Mouse (Mus musculus) megakaryocyte progenitor cell, adult 5-6 weeks (primary cell): Measurements from ENCODE around the gene Rhof. TPM values are rescaled to one million over a fixed set of nuclear protein-coding genes. Genes with fewer than 3 reads are reported as not detected.

Experiments used
- ATAC-seq: replicated peaks from 2 replicates; pipeline ENCODE4 v1.8.0; 2016; ENCODE audit warnings: mild to moderate bottlenecking, moderate TSS enrichment, inconsistent platforms; ENCODE audit not compliant: poor library complexity
- total RNA-seq, 2 experiments: library from RNA; stranded (forward) in 1 of 2; stranded (reverse) in 1 of 2; fragments of 157-497, 149-512 nt in 1 of 2; fragments of 200-1000 nt in 1 of 2; gene quantifications; 2 replicates each; pipeline versions ENCODE4 v1.2.3 to v1.2.4; 2015 to 2017

Rhof gene
- total RNA-seq, 2 experiments from 2014 or later = 0.54 to 1.0 TPM

DNA sequence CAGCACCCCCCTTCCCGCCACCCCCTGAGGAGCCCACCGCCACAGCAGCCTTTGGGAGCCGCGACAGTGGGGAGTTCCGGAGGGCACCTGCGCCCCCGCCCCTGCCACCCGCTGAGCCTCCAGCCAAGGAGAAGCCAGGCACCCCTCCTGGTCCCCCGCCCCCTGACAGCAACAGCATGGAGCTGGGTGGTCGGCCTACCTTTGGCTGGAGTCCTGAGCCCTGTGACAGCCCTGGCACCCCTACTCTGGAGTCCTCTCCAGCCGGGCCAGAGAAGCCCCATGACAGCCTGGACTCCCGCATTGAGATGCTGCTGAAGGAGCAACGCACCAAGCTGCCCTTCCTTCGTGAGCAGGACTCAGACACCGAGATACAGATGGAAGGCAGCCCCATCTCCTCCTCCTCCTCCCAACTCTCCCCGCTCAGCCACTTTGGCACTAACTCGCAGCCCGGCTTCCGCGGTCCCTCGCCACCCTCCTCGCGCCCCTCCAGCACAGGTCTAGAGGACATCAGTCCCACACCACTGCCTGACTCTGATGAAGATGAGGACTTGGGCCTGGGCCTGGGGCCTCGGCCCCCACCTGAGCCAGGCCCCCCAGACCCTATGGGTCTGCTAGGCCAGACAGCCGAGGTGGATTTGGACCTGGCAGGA lies 15.7 kb upstream of the Rhof start:
- no peak for ATAC-seq

DNA sequence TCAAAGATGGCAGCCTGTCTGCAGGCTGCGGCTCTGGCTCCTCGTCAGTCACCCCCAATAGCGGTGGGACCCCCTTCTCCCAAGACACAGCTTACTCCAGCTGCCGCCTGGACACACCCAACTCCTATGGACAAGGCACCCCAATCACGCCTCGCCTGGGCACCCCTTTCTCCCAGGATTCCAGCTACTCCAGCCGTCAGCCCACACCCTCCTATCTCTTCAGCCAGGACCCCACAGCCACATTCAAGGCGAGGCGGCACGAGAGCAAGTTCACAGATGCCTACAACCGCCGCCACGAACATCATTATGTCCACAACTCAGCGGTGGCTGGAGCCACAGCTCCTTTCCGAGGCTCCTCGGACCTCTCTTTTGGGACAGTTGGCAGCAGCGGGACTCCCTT lies 15.1 kb upstream of the Rhof start:
- ATAC-seq = no peak

DNA sequence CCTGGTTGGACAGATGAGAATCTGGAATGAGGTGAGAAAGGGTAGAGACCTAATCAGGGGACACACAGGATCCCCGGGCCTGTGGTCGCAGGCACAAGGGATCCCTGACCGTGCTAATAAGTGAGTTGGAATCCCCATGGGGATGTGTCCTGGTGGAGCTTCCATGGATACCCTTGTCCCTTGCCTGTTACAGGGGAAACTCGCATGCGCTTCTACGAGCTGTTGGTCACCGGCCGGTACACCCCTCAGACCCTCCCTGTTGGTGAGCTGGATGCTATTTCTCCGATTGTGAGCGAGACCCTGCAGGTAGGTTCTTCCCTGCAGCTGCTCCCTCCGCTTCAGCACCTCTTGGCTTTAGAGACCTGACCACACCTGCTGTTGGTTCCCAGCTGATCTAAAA lies 13.9 kb upstream of the Rhof start:
- ATAC-seq = no peak

DNA sequence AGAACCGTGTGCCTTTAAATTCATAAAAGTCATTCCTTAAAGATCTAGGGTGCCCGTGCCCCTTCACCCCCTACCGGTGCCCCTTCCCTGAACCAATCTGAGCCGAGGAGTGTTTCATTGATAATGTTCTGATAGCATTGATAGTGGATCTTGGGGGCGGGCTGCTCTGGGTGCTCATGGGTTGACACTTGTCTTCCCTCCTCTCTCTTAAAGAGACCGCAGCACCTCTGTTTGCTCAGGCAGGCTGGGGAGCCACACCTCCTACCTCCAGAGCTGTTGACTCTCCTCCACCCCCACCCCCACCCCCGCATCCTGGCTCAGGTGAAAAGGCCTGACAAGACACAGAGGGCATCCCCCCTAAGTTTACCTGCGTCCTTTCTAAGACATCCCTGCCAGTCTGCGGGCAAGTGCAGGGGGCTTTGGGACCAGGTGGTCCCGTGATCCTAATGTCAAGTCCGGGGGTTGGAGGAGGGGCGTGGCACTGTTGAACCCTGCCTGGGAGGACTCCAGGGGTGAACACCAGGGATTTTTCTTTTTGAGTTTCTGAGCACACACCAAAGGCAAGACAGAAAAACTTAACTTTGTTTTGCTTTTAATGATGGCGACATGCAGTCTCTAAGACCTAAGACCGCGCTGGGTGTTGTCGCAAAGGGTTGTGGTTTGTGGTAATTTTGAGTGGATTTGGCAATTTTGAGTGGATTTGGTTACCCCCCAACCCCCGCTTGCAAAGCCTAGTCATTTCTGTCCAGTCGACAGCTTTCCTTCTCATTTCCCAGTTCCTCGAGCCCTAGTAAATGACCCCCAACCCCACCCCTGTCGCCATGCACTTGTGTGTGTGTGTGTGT lies 12.5 kb upstream of the Rhof start:
- ATAC-seq = no peak

DNA sequence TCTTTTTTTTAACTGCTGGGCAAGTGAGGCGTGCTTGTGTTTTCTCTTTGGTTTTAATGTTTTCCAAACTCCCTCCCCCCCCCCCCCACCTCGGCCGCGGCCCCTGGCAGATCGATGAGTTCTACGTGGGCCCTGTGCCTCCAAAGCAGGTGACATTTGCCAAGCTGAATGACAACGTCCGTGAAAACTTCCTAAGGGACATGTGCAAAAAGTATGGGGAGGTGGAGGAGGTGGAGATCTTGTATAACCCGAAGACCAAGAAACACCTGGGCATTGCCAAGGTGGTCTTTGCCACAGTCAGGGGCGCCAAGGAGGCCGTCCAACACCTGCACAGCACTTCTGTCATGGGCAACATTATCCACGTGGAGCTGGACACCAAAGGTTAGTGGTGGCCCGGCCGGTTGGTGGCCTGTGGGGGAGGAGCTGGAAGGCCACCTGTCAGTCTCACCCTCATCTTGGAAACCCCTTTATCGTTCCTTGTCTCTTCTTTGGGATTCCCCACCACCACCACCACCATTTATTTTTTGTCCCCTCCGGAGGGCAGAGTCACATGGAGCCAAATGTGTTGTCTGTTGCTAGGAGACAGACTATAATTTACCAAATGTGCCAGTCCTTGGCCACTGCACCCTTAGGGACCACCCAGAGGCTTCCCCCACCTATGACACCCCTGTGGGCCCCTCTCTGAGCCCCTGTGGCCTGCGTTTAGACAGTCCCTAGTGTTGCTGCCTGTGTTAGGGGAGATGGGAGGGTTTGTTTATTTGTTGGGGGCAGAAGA lies 11.7 kb upstream of the Rhof start:
- ATAC-seq = no peak

DNA sequence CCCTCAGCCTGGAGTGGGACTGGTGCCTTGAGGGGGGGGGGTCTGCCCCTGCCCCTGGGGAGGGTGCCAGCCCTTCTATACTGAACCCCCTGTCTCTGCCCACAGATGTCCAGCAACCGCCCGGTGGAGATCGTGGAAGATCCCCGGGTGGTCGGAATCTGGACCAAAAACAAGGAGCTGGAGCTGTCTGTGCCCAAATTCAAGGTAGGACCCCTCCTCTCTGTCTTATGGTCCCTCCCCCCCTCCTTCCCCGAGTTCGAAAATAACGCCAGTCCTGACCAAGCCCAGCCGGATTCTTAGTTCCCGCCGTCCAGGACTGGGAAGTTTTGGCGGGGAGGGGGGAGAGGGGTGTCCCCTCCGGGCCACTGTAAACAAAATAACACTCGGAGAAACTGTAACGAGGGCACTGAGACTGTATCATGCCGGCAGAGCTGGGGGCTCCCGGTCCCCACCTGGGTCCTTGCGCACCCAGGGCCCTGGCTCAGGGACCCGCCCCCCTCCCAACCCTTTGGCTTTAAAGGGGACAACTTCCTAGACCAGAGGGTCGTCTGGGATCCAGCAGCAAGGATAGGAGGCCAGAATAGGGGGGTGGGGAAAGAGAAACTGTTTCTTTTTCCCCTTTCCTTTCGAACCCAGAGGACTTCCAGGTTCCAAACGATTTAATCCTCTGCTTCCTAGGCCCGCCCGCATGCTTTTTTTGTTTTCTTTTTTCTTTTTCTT lies 10.9 kb upstream of the Rhof start:
- ATAC-seq = no peak

DNA sequence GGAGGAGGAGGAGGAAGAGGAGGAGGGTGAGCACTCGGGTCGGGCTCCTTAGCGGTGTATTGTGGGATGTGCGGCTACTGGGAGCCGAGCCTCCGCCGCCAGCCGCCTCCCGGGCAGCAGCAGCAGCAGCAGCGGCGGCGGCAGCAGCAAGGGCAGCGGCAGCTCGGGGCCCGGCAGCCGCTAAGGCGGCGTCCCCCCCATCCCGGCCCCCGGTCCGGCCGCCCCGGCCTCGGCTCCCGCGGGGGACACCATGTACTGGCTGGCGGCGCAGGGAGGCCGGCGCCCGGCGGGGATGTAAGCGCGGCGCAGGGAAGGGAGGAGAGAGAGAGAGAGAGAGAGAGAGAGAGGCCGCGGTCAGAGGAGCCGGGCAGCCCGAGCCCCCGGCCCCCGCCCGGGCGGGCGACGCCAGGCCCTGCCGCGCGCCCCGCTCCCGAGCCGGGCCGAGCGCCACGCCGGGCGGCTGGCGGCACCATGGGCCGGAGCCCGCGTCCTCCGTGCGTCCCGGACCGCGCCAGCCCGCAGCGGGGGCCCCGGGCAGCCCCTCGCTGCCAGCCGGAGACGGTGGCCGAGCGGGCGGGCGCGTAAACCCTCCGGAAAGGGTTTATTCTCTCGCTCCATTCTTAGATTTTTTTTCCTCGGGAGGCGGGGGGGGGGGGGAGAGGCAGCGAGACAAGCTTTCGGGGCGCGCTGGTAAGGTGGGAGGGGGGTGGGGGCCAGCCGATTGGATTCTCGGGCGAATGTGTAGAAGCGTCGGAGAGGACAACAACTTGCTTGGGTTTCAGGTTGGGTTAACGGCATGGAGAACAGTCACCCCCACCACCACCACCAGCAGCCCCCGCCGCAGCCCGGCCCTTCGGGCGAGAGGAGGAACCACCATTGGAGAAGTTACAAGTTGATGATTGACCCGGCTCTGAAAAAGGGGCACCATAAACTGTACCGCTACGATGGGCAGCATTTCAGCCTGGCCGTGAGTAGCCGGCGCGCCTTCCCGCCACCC lies 10.0 kb upstream of the Rhof start, which contains the start of gene Setd1b:
Gene Setd1b, plus strand, starts transcription at position 33 of the 997 bp plus-strand sequence.
- peak; percentile 24 for ATAC-seq

DNA sequence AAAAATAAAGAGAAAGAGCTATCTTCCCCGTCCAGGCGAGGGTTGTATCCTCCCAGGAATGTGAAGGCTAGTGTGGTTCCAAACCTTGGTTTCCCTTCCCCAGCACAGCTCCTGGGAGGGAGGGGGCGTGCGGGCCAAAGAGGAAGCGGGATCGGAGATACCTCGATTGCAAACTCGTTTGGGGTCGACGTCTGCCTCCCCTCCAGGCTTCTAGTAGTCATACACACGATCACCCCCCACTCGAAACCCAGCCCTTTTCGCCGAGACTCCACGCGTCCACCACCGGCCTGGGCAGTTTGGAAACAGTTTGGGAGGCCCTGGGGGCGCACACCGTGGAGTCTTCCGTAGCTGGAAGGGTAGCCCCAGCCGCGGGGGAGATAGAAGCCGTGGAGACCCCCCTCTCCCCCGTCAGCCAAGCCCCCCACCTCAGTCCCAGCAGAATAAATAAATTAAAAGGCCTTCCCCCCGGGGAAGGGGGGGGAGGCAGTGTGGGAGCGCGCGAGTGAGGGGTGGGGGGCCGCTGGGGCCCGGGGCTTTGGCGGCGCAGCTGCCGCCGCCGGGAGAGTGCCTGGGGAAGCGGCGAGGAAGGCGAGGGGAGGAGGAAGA lies 9.2 kb upstream of the Rhof start:
- peak; percentile 15; the same call in 1 of the 2 replicates for ATAC-seq

DNA sequence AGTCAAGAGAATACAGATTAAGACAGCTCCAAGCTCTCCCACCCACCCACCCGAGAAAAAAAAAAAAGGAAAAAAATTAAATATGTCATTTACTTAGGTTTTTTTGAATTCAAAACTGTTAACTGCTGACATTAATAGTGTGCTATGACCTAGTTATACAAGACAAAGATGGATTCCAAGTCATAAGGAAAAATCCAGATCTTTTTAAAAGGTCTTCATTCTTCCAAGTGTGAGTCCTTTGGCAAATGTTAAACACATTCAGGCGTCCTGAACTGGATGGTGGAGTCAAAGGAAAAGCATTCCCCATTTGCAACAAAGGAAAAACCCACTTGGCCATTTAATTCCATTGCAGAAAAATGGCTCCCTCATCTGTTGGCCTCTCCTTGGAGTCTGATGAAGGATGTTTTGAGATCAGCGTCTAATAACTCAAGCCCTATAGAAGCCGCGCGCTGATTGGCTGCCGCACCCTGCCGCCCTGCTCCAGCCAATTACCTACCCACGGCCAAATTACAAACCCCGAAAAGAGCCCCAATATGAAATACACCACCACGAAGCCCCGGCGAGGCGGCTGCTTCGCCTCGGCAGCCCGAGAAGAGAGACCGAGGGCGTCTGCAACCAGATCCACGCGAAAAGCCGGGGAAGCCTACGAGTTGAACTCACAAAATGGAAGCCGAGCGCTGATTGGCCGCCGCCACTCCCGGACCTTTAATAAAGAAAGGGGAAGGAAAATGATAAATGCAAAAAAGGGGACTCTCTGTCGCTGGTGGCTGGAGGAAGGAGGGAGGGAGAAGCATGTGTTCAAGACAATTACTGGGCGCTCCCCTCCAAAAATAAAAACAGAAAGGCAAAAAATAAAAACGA lies 8.4 kb upstream of the Rhof start:
- peak; percentile 45 for ATAC-seq

DNA sequence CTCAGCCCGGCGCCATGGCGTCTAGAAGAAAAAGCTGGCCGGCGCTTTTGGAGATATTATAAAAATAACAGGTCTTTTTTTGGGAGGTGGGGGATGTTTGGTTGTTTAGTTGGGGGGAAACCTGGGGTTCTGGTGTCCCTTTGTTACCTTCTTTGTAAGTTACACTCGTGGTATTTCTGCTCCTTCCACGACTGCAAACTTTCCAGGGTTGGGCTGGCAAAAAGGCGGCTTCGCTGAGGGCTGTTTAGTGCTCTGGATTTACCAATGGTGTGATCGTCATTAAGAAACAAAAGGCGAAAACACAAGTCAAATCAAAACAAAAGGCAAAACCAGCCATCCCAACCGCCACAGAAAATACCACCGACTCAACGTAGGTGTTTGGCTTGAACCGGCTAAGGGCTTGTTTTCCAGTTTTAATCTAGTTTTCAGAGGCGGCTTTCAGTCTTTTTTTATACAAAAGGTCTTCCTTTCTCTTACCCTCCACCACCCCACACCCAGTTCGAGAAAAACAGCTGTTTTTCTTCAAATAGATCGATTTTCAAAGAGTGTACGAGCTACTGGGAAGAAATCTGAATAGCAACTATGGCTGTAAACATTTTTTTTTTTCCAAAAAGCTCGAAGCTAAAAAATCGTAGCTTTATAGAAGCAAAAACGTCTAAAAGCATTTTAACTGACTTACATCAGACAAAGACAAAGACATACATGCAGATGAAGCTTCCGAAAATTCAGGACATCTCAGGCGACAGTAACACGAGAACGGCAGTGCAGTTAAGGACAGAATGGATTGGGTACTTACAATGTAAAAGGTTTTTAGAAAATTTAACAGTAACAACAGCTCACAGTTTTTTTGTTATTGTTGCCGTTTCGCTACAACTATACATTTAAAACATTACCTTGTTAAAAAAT lies 7.5 kb upstream of the Rhof start:
- no peak for ATAC-seq

DNA sequence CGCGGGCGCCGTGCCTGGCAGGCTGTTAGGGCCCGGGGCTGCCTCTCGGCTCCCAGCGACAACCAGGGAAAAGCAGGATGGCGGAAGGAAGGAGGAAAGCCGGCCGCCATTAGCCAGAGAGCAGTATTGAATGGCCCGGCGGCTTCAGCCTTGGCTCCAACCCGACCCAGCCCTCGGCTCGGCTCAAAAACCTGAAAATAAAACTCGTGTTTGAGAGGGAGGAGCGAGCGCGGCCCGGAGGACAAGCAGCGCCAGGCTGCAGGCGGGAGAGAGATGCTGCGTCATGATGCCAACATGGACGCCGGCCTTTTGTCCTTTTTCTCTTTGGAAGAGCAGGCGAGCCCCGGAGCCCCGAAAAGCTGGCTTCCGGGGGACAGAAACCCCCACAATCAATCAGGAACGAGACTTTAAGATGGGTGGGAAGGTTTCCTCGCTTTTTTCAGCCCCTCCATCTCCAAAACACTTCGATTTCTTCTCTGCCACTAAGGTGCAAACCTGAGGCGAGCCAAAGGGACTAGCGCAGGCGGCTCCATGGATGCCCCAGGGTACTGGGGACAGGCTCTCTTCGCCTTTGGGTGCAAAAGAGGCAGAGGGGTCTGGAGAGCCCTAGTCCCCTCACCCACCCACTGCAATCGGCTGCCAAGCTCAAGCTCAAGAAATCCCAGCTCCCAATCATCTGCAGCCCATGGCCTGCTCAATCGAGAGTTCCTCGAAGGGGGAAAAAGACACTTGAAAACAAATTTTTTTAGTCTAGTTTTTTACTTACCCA lies 6.6 kb upstream of the Rhof start:
- peak; percentile 12; the same call in 1 of the 2 replicates for ATAC-seq

DNA sequence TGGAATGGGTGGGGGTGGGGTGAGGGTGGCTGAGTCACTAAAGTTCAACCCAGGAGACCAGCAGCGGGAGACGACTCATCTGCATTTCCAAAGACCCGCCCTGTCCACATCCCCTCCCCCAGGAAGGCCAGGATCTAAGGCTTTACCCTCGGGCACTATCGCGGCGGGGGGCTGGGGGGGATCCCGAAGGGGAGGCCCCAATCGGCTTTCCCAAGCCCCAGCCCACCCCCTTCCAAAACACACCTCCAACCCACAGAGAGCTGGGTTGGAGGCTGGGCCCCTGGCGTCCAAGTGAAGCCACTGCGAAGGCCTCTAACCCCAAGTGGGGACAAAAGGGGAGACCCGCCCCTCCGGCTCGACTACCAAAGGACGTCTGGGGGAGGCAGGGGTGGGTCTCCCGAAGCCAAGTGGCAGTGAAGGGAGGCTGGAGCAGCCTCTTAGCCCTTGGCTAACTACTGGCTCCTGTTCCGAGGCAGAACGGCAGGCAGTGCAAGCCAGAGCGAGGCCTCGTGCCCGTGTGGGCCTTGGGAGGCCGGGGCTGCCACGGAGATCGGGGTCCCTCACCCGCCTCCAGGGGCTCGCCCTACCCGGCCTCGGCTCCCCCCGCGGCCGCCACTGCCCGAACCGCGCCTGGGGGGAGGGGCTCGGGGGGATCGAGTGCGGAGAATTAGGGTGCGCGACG lies 5.9 kb upstream of the Rhof start:
- no peak for ATAC-seq

DNA sequence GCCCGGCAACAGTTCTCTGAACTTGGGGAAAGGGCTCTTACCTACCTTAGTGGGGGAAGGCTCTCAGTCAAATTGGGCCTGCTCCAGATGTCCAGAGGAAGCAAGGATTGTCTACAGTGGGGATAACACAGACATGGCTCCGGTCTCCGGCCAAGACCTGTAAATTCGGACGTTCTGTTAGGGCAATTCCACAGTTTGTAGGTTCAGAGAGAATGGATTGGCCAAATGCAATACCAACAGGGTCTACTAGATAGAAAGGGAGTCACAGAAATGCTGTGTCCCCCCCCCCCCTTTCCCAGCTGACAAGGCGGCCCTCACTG lies 5.4 kb upstream of the Rhof start:
- no peak for ATAC-seq

DNA sequence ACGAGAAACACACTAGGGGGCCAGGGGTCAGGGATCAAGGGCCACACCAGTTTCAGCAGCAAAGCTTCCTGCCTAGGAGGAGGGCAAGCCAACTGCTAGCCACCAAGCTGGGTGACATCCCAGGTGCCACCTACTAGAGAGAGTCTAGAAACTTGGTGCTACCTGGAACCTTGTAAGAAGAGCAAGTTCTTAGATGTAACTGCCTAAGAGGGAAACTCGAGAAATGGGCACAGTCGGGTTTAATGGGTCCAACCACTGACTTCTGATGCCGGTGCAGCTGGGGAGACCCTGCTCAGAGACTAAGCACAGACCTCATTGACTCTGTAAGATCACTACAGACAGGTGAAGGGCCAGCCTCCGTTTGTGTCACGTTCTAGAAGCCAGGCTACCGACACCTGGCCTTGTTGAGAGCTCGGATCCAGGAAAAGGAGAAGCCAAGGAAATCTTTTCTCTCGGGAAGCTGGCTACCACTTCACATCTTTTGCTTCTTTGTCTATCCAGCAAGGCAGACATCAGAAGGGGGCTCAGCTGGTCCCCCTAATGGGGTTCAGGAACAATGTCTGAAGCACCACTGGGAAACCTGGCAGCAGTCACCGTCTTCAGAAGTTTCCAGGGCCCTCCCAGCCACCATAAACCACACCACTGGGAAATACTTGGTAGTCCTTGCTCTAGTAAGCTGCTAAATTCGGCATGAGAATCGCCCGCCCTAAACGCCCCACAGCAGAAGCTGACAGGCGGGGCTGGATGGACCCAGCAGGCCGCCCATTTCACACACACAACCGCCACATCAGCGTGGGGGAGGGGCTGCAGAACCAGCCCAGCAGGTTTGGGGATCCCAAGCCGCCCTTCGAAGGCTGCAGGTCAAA lies 4.8 kb upstream of the Rhof start:
- ATAC-seq = peak; percentile 9; the same call in 1 of the 2 replicates
